In genomic region chr5:8648774-8649173, GRCm38 (mm10) we compare ENCODE assay signal across 16 mouse cellular contexts. TPM values are rescaled to one million over a fixed set of nuclear protein-coding genes. Genes with fewer than 3 reads are reported as not detected.
"Had no signal": no experiment of that assay in that cellular context is flagged by ENCODE, and none has a peak within 500 bp of the region (broad histone marks: within the 10 kb centered on the region; RNA-seq: fewer than 3 reads in every experiment).

No protein-coding gene starts in this region.

- H3K9me3 ChIP-seq: kidney, embryonic 15.5 days; limb, embryonic 10.5 days; limb, embryonic 13.5 days; midbrain, embryonic 13.5 days; stomach, embryonic 15.5 days had no signal

- DNase-seq: kidney, postnatal 10 days; liver; liver, postnatal 0 days; lung, embryonic 14.5 days; spleen, adult 18-20 months; thymus, postnatal 36 days had no signal

- H3K36me3 ChIP-seq: kidney, embryonic 15.5 days; limb, embryonic 10.5 days; limb, embryonic 13.5 days; midbrain, embryonic 13.5 days; stomach, embryonic 15.5 days had no signal

- H3K27me3 ChIP-seq: kidney, embryonic 15.5 days; limb, embryonic 13.5 days; midbrain, embryonic 13.5 days; stomach, embryonic 15.5 days had no signal

- H3K4me3 ChIP-seq: kidney, embryonic 15.5 days; limb, embryonic 10.5 days; limb, embryonic 13.5 days; midbrain, embryonic 13.5 days; myocyte; stomach, embryonic 15.5 days had no signal

- H3K9ac ChIP-seq: kidney, embryonic 15.5 days; limb, embryonic 13.5 days; liver, embryonic 14.5 days; liver, postnatal 0 days; lung, embryonic 14.5 days; midbrain, embryonic 13.5 days; stomach, embryonic 15.5 days had no signal

- H3K4me1 ChIP-seq: kidney, embryonic 15.5 days; limb, embryonic 10.5 days; limb, embryonic 13.5 days; midbrain, embryonic 13.5 days; stomach, embryonic 15.5 days had no signal

- H3K27ac ChIP-seq: kidney, embryonic 15.5 days; limb, embryonic 10.5 days; limb, embryonic 13.5 days; liver, embryonic 14.5 days; macrophage; midbrain, embryonic 13.5 days; stomach, embryonic 15.5 days had no signal

- H3K4me2 ChIP-seq: kidney, embryonic 15.5 days; limb, embryonic 13.5 days; lung, embryonic 14.5 days; midbrain, embryonic 13.5 days; stomach, embryonic 15.5 days had no signal

- ATAC-seq: liver, postnatal 0 days; lung, postnatal 0 days; midbrain, embryonic 13.5 days; midbrain, embryonic 16.5 days had no signal

RNA-seq across cellular contexts. Expression of gene Rundc3b, which starts 26.0 kb away (rescaled TPM):
- polyA plus RNA-seq: myocyte had no signal
